Mouse (Mus musculus) G1E (cell line): ENCODE measurements around the gene Tusc1. TPM values are rescaled to one million over a fixed set of nuclear protein-coding genes. Genes with fewer than 3 reads are reported as not detected.
A peak's percentile ranks its signal among the peaks of the same experiment; 100 is the strongest.

Source experiments
- ATAC-seq: 2 replicates; pipeline ENCODE4 v1.8.0; 2016; ENCODE audit warnings: mild to moderate bottlenecking; ENCODE audit not compliant: insufficient number of reproducible peaks, poor library complexity, low FRiP score, severe bottlenecking; ENCODE audit errors: extremely low read depth
- DNase-seq: peaks from one replicate; pipeline ENCODE4 v3.0.0; 2012; ENCODE audit warnings: low spot score
- H3K27me3 ChIP-seq: 2 replicates; pipeline ENCODE4 v1.6.1; 2012; ENCODE audit warnings: mild to moderate bottlenecking, low read length, inconsistent platforms; ENCODE audit not compliant: insufficient read depth
- H3K36me3 ChIP-seq: replicated peaks from 2 replicates; pipeline ENCODE3; 2012; ENCODE audit warnings: mild to moderate bottlenecking, inconsistent platforms
- H3K4me1 ChIP-seq: 2 replicates; pipeline ENCODE4 v1.6.1; 2012; ENCODE audit warnings: low read depth, low read length, inconsistent platforms, mixed read lengths; ENCODE audit not compliant: insufficient read depth
- H3K4me3 ChIP-seq: 2 replicates; pipeline ENCODE4 v1.5.1; 2012; ENCODE audit warnings: low read depth, mild to moderate bottlenecking, inconsistent platforms, low read length, moderate library complexity, mixed read lengths
- H3K9me3 ChIP-seq: replicated peaks from 2 replicates; pipeline ENCODE4 v1.6.1; 2012; ENCODE audit warnings: inconsistent platforms
- CTCF ChIP-seq: IDR thresholded peaks from 2 replicates; pipeline ENCODE4 v1.5.1; 2012; ENCODE audit warnings: low read depth, low read length, inconsistent platforms, mixed read lengths
- GATA1 ChIP-seq: IDR thresholded peaks from 2 replicates; pipeline ENCODE4 v1.6.1; 2012; ENCODE audit warnings: borderline replicate concordance, low read length, inconsistent platforms, mixed read lengths
- GATA2 ChIP-seq: IDR thresholded peaks from 2 replicates; pipeline ENCODE4 v1.6.1; 2012; ENCODE audit warnings: low read depth, low read length, inconsistent platforms, borderline replicate concordance
- POLR2AphosphoS5 ChIP-seq: IDR thresholded peaks from 2 replicates; pipeline ENCODE4 v1.6.1; 2012; ENCODE audit warnings: low read depth, low read length, inconsistent platforms; ENCODE audit not compliant: insufficient replicate concordance
- TAL1 ChIP-seq: conservative IDR thresholded peaks from 2 replicates; pipeline ENCODE4 v1.6.1; 2012; ENCODE audit warnings: low read depth, low read length, inconsistent platforms, mixed read lengths
- polyA plus RNA-seq: library from polyadenylated mRNA; stranded (reverse); fragments of >175 nt; gene quantifications from 2 replicates; pipeline ENCODE4 v1.2.3, GENCODE M21; 2012
- total RNA-seq, 2 experiments: library from RNA; stranded (forward) in 1 of 2; stranded (reverse) in 1 of 2; fragments of 200-1000 nt in 1 of 2; fragments of >200 nt in 1 of 2; fragmentation: Nextera tagmentation in 1 of 2; gene quantifications; 2 replicates each; pipeline ENCODE4 v1.2.3; 2014 to 2017

Gene Tusc1
- total RNA-seq (2014; fragmentation: Nextera tagmentation), result 3.0 and 6.3 TPM in 2 replicates
- total RNA-seq (2017), result 2.7 and 4.8 TPM in 2 replicates
- 9.9 and 13.5 TPM in 2 replicates for polyA plus RNA-seq

GRCm38 (mm10) chr4:93335118-93336003 is at the start of gene Tusc1:
Gene Tusc1, minus strand, starts transcription at chr4:93335511.
- DNase-seq, result peak; percentile 54
- 0 out of 2 replicates have a peak, but pooled peaks have one; percentile 23 for ATAC-seq
- Histone ChIP-seq H3K36me3 (no peaks in the 10 kb centered on the region), H3K9me3 (peaks cover 10% of the 10 kb centered on the region), H3K4me3 (peak within 1 kb of the TSS; percentile 75), H3K27me3 (no peaks in the 10 kb centered on the region), H3K4me1 (peaks cover 8% of the 10 kb centered on the region)
- TF ChIP-seq POLR2AphosphoS5 (no peak), TAL1 (no peak), CTCF (no peak), GATA2 (no peak), GATA1 (no peak)

DNA sequence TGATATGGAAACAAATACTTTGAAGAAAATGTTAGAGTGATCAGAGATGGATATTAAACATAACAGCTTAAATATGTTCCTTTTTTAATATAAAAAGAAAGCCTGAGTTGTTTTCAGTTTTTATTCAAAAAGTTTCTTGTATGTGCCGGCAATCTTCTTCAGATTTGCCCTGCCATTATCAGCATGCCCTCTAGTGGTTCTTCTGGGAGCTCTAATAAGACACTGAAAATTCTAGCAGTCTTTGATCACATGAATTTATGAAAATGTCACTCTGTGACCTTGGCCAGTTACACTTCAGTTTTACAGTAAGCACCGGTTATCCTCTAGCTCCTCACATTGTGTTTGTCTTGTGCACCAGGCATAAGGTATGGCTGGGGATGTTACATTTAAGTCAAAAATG is 17.6 kb upstream of the Tusc1 start:
- ATAC-seq (no peak; the same call in 1 of the 2 replicates), DNase-seq (no peak)
- TF ChIP-seq POLR2AphosphoS5, result no peak
- TF ChIP-seq CTCF, result no peak
- no peak for TF ChIP-seq GATA2
- no peak for TF ChIP-seq GATA1
- no peak for TF ChIP-seq TAL1
- no peaks in the 10 kb centered on the region for H3K27me3 ChIP-seq
- H3K36me3 ChIP-seq, result no peaks in the 10 kb centered on the region
- H3K4me1 ChIP-seq, result no peaks in the 10 kb centered on the region
- no peak overlapping the region for H3K4me3 ChIP-seq
- no peaks in the 10 kb centered on the region for H3K9me3 ChIP-seq

- no peak for TF ChIP-seq GATA2
- no peak for TF ChIP-seq TAL1
- no peaks in the 10 kb centered on the region for H3K27me3 ChIP-seq
- H3K36me3 ChIP-seq, result no peaks in the 10 kb centered on the region
- DNase-seq, result no peak
- peaks cover 5% of the 10 kb centered on the region for H3K4me1 ChIP-seq
- H3K4me3 ChIP-seq, result no peak overlapping the region
- peak; percentile 61 for ATAC-seq
- H3K9me3 ChIP-seq, result no peaks in the 10 kb centered on the region
Measured at GRCm38 (mm10) chr4:93344357-93344756, 9.0 kb upstream of the Tusc1 start.

DNA sequence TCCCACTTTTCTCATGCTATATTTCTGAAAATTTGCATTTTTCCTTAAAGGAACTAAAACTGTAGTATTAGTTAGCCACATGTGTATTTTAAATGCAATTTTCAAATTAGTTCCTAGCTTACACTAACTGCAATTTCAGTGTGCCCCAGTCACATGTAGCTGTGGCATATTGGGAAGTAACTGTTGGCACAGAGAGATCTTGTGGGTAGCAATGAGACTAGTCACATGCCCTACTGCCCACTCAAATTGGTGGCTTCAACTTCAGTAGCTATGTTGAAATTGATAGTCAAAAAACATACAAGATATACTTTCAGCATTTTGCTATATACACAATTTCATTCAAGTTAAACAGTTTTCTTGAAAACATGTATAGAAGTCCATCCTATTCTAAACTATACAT is 6.3 kb upstream of the Tusc1 start:
- Histone ChIP-seq H3K9me3 (no peaks in the 10 kb centered on the region), H3K4me3 (no peak overlapping the region), H3K36me3 (no peaks in the 10 kb centered on the region), H3K4me1 (peaks cover 11% of the 10 kb centered on the region), H3K27me3 (no peaks in the 10 kb centered on the region)
- DNase-seq (no peak), ATAC-seq (no peak)
- no peak for TF ChIP-seq CTCF
- TF ChIP-seq TAL1, result no peak
- no peak for TF ChIP-seq POLR2AphosphoS5
- TF ChIP-seq GATA1, result no peak
- no peak for TF ChIP-seq GATA2

DNA sequence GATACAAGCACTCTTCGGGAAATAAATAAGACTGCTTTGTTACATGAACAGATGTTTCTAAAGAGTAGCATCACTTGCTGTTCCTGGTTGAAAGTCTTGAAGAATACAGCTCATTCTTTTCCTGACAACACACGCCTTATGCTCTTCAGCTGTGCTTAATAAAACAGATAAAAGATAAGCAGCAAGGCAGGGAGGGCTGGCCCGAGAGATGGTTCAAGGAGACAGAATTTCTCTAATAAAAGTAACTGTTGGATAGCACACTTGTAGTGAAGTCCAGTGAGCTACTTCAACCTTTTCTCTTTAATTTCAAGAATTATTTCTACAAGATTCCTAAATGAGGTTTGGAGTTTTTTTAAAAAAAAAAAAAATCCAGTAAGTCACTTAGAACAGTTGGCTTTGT is 2.7 kb upstream of the Tusc1 start:
- Histone ChIP-seq H3K4me1 (peaks cover 8% of the 10 kb centered on the region), H3K9me3 (peaks cover 10% of the 10 kb centered on the region), H3K4me3 (no peak overlapping the region), H3K36me3 (no peaks in the 10 kb centered on the region), H3K27me3 (no peaks in the 10 kb centered on the region)
- no peak for TF ChIP-seq GATA1
- TF ChIP-seq POLR2AphosphoS5, result no peak
- DNase-seq, result no peak
- no peak for ATAC-seq

- H3K27me3 ChIP-seq, result no peaks in the 10 kb centered on the region
- H3K9me3 ChIP-seq, result peaks cover 10% of the 10 kb centered on the region
- H3K4me1 ChIP-seq, result peaks cover 8% of the 10 kb centered on the region
- peak; percentile 85 for ATAC-seq
- no peaks in the 10 kb centered on the region for H3K36me3 ChIP-seq
- no peak for TF ChIP-seq POLR2AphosphoS5
- TF ChIP-seq GATA2, result no peak
- TF ChIP-seq GATA1, result no peak
- no peak for TF ChIP-seq CTCF
- peak overlapping the region; percentile 75 for H3K4me3 ChIP-seq
- peak; percentile 46 for DNase-seq
Measured at GRCm38 (mm10) chr4:93334636-93335117, 634 bp downstream of the Tusc1 start.
